Mouse (Mus musculus) liver, embryonic 14.5 days (tissue): ENCODE data around the gene Scrn3. TPM values are rescaled to one million over a fixed set of nuclear protein-coding genes. Genes with fewer than 3 reads are reported as not detected.
A peak's percentile ranks its signal among the peaks of the same experiment; 100 is the strongest.

Source experiments
- ATAC-seq: fragments of 200-750 bp; cut with Nextera tagmentation; 2 replicates; pipeline ENCODE4 v1.8.0; 2017; ENCODE audit warnings: moderate number of reproducible peaks, mild to moderate bottlenecking, moderate library complexity; ENCODE audit not compliant: insufficient read depth
- DNase-seq, 3 experiments: peaks; one replicate each; pipeline ENCODE4 v3.0.0-alpha.2; 2012 to 2013; ENCODE audit warnings: low read depth in 3 of 3, low spot score in 3 of 3
- H3K27ac ChIP-seq: fragments of 300-500 bp; sonication (generic); 2 replicates; pipeline ENCODE4 v1.5.1; 2014; ENCODE audit warnings: moderate library complexity, mild to moderate bottlenecking, control low read depth, inconsistent platforms
- H3K27me3 ChIP-seq: fragments of 300-500 bp; sonication (generic); 2 replicates; pipeline ENCODE4 v1.6.1; 2014; ENCODE audit warnings: mild to moderate bottlenecking, low read length, moderate library complexity; ENCODE audit not compliant: control insufficient read depth, insufficient read depth
- H3K36me3 ChIP-seq: fragments of 300-500 bp; sonication (generic); replicated peaks from 2 replicates; pipeline ENCODE4 v1.6.1; 2014; ENCODE audit warnings: low read depth; ENCODE audit not compliant: control insufficient read depth, insufficient read depth
- H3K4me1 ChIP-seq, 2 experiments: fragments of 200-500 bp in 1 of 2; fragments of 300-500 bp in 1 of 2; sonication (generic) in 1 of 2; replicated peaks; 2 replicates each; pipeline ENCODE4 v1.6.1; 2012 to 2014; ENCODE audit warnings: antibody characterized with exemption in 1 of 2, inconsistent platforms in 1 of 2, low read length in 1 of 2; ENCODE audit not compliant: control insufficient read depth in 2 of 2, insufficient read depth in 2 of 2
- H3K4me2 ChIP-seq: fragments of 300-500 bp; sonication (generic); 2 replicates; pipeline ENCODE4 v1.6.1; 2014; ENCODE audit warnings: low read depth, mild to moderate bottlenecking, control low read depth, moderate library complexity
- H3K4me3 ChIP-seq, 2 experiments: fragments of 200-500 bp in 1 of 2; fragments of 300-500 bp in 1 of 2; sonication (generic) in 1 of 2; 2 replicates each; pipeline ENCODE4 v1.5.1; 2012 to 2014; ENCODE audit warnings: low read depth in 2 of 2, low read length in 2 of 2, mild to moderate bottlenecking in 2 of 2, control low read depth in 1 of 2, inconsistent platforms in 1 of 2, moderate library complexity in 1 of 2; ENCODE audit not compliant: insufficient read depth in 1 of 2
- H3K9ac ChIP-seq: fragments of 300-500 bp; sonication (generic); replicated peaks from 2 replicates; pipeline ENCODE4 v1.6.1; 2014; ENCODE audit warnings: mild to moderate bottlenecking, control low read depth, moderate library complexity
- H3K9me3 ChIP-seq: fragments of 300-500 bp; sonication (generic); 2 replicates; pipeline ENCODE4 v1.6.1; 2016; ENCODE audit warnings: low read length, mixed read lengths; ENCODE audit not compliant: control insufficient read depth
- CTCF ChIP-seq: IDR thresholded peaks from 2 replicates; pipeline ENCODE4 v1.5.1; 2016; ENCODE audit warnings: antibody characterized with exemption, low read depth, control low read depth
- EP300 ChIP-seq: IDR thresholded peaks from 2 replicates; pipeline ENCODE4 v1.6.1; 2016; ENCODE audit warnings: antibody characterized with exemption, low read depth
- WGBS: fragments of 180-500 bp; shearing (Covaris S2); extraction: QIAGEN DNeasy Blood & Tissue Kit; methylation state at CpG from one replicate; pipeline ENCODE4 v1.1.7; 2014; ENCODE audit not compliant: insufficient replicate concordance; 5-methylcytosine and 5-hydroxymethylcytosine counted together
- polyA plus RNA-seq, 2 experiments: library from polyadenylated mRNA; depleted of rRNA in 1 of 2; stranded (reverse) in 1 of 2; unstranded in 1 of 2; fragments of >200 nt; fragmentation: Nextera tagmentation in 1 of 2; extraction: Ambion mirVana in 1 of 2; gene quantifications; 2 replicates each; pipeline versions ENCODE4 v1.2.1 to v1.2.3; 2012 to 2014

The Scrn3 gene
- 14.9 and 20.1 TPM in 2 replicates for polyA plus RNA-seq (2012; rRNA removed)
- 22.4 and 25.2 TPM in 2 replicates for polyA plus RNA-seq (2014; fragmentation: Nextera tagmentation; extraction: Ambion mirVana)

DNA sequence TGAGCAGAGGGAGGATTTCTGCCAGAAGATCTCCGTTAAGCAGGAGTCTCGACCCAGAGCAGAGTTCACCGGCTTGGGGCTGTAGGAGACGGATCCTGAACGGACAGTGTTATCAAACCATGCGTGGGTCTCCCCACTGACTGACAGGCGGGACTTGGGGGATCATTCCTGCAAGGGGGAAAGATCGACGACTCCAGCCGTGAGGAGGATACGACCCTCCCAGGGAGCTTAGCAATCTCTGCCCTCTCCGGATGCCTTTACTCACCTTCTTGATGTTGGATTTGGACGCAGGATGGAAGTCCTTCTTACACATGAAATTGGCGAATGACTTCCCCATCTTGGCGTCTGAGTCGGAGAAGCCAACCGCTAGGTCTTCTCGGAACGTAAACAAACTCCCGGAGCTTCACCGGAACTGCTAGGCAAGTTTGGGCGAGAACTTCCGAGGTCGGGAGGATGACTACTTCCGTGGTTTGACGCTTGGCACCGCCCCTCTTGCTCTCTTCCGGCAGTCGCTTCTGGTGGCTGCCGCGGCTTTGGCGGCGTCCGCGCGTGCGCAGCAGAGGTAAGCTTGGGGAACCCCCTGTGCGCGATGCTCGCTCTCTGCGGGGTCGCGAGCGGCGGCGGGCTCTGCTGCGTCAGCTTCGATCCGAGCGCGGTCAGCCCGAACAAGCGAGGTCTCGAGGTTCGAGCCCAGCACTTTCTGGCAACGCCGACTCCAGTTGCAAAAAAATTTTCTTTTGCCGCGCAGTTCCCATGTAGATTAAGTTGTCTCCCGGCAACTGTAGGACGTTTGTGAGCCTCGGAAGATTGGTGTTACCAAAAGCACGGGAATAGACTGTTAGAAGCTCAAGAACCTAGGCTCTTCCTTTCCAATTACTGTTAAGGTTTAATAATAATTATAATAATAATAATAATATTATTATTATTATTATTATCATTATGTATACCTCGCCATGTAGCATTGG lies at the start of gene Scrn3, which contains the start of gene Cir1:
Scrn3 (plus strand) TSS at position 450 of the 965 bp plus-strand sequence.
Cir1 (minus strand) TSS at position 550 of the 965 bp plus-strand sequence.
- Histone ChIP-seq H3K27me3 (no peaks in the 10 kb centered on the region), H3K4me3 (peak within 1 kb of the TSS; percentile 98 to 99)

DNA sequence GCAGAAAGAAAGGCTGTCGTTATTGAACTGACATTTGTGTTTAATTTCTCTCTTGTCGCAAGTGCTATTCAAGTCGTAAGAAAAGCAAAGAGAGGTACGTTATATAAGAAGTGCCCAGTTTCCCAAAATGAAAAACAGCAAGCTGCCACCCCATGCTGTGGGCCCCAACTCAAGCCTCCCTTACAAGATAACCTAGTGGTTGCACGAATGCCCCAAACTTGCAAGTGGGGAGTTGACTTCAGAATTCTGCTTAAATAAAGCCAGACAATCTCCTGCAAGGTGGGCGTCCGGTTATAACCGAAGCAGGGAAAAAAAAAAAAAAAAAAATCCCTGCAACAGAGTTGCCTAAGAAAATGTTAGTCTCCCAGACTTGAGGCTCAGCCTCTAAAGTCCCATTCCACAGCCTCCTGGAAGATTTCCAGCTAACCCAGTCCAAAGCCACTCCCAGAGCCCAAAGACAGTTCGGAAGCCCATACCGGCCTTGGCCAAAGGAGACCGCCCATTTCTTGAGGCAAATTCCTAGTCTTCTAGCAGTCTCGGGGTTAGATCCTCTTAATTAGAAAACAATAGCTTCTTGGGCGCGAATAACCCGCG lies 49.1 kb upstream of the Scrn3 start:
- TF ChIP-seq EP300, result no peak
- TF ChIP-seq CTCF, result no peak
- Histone ChIP-seq H3K9ac (no peak overlapping the region), H3K27ac (no peak overlapping the region), H3K27me3 (peaks cover 67% of the 10 kb centered on the region), H3K9me3 (no peaks in the 10 kb centered on the region), H3K4me2 (peak overlapping the region; percentile 1; the same call in 1 of the 2 replicates), H3K36me3 (no peaks in the 10 kb centered on the region), H3K4me3 (0 out of 4 replicates have a peak overlapping the region, but pooled peaks of 1 of the 2 experiments have one; percentile 6), H3K4me1 (no peaks in the 10 kb centered on the region; a peak in 1 of 4 replicates)
- WGBS, result 9% methylated on average over 16 of the region's 16 CpGs
- DNase-seq (no peak), ATAC-seq (no peak)

More for the DNA sequence above, at the start of gene Scrn3, which contains the start of gene Cir1:
- Histone ChIP-seq H3K27ac (peak within 1 kb of the TSS; percentile 98), H3K9ac (peak within 1 kb of the TSS; percentile 98), H3K36me3 (peaks cover 26% of the 10 kb centered on the region), H3K9me3 (no peaks in the 10 kb centered on the region), H3K4me1 (peaks cover 9 to 14% of the 10 kb centered on the region in 2 experiments), H3K4me2 (peak within 1 kb of the TSS; percentile 85)
- DNase-seq (peak; percentile 95 to 97 (median 96)), ATAC-seq (peak; percentile 92)
- TF ChIP-seq EP300, result peak; percentile 33; the same call in 1 of the 2 replicates
- no peak for TF ChIP-seq CTCF
- WGBS, result under 1% methylated on average over 64 of the region's 64 CpGs

DNA sequence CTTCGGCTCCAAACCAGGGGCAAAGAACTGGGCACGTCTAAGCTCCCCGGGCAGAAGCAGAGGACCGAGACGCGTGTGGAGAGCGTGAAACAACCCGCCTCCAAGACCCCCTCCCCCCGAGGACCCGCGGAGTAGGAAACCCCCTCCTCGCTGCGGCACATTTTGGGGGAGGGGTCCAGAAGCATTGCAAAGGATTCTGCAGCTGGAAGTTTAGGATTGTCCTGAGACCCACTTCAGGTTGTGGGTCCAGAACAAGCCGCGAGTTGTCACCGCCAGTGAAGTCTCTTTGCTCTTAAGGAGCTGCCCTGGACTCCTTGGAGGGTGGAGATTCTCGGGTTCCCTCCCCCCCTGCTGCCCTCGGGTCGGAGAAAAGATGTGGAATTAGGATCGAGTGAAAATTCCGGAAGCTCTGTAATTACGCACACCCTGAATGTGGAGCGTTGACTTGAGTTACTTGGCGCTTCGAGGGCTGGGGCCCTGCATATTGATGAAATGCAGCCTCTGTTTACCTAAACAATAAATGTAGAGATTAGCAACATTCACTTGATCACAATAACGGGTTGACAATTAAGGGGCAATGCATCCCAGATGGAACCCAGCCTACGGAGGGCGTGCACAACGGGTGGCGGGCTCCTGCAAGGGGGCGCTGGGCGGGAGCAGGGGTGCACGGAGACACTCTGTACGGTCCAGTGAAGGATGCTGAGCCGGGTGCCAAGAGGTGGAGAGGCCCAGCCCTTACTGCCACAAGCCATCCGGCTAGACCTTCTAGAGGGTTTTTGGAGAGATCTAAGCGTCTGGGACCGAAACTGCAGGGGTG lies 48.4 kb upstream of the Scrn3 start:
- peak overlapping the region; percentile 6 to 14; a peak in 2 of 4 replicates for H3K4me3 ChIP-seq
- ATAC-seq (no peak), DNase-seq (no peak)
- no peak overlapping the region for H3K27ac ChIP-seq
- H3K9me3 ChIP-seq, result no peaks in the 10 kb centered on the region
- no peaks in the 10 kb centered on the region; a peak in 1 of 4 replicates for H3K4me1 ChIP-seq
- peaks cover 73% of the 10 kb centered on the region for H3K27me3 ChIP-seq
- 3% methylated on average over 38 of the region's 38 CpGs for WGBS
- H3K36me3 ChIP-seq, result no peaks in the 10 kb centered on the region
- no peak overlapping the region for H3K9ac ChIP-seq
- H3K4me2 ChIP-seq, result no peak overlapping the region; the same call in 1 of the 2 replicates
- TF ChIP-seq EP300, result no peak
- no peak for TF ChIP-seq CTCF

DNA sequence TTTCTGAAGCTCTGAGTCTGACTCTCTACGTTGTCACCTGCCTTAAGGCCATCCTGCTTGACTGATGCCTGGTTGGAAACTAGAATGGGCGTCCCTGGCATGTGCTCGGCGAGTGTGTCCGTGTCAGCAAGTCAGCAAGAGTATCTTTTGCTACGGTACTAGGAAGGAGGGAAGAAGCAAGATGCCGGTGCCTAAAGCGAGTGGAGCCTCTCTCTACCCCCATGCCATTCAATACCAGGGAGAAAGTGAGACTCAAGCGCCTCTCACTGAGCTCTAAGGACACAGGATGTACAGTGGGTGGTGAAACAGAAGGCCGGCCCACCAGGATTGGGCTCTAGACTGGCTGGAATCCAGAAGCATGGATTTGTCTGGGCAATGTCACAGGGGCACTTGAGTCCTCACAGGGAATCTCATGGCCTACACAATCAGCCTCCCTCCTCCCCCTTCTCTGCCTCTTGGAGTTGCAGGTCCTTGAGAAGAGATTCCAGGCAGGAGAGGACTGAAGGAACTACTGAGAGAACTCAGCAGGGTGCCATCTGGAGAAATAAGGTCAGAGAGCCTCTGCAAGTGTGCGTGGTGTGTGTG lies 47.7 kb upstream of the Scrn3 start:
- Histone ChIP-seq H3K4me1 (no peaks in the 10 kb centered on the region; a peak in 1 of 4 replicates), H3K36me3 (no peaks in the 10 kb centered on the region), H3K4me2 (no peak overlapping the region), H3K27ac (no peak overlapping the region), H3K27me3 (peaks cover 77% of the 10 kb centered on the region), H3K4me3 (no peak overlapping the region), H3K9ac (no peak overlapping the region), H3K9me3 (no peaks in the 10 kb centered on the region)
- no peak for DNase-seq
- WGBS, result 6% methylated on average over 11 of the region's 11 CpGs
- no peak for TF ChIP-seq CTCF
- no peak for TF ChIP-seq EP300
- ATAC-seq, result no peak
